Mouse (Mus musculus): Measurements from ENCODE around the gene Tmem161a.

- no peak for TF ChIP-seq CTCF (IDR thresholded peaks at IDR 0.05; ENCODE audit: borderline replicate concordance, extremely low read depth, insufficient read depth, insufficient read length)
- TF ChIP-seq POLR2A (IDR thresholded peaks at IDR 0.05; ENCODE audit: borderline replicate concordance, extremely low read depth, insufficient read depth, insufficient read length, poor library complexity, severe bottlenecking) = no peak
These were observed 34.3 kb upstream of the Tmem161a start for GRCm38 (mm10) chr8:70137890-70138289.

Measured in brain, embryonic 14.5 days (tissue).